Mouse (Mus musculus) thymus, postnatal 10 days (tissue): ENCODE data around the gene Supt3.

Experiments
- DNase-seq, 2 experiments: peaks; one replicate each; pipeline ENCODE4 v3.0.0; 2021; ENCODE audit warnings: low spot score in 2 of 2

Supt3 gene

GRCm38 (mm10) chr17:44776738-44777270 lies at the start of gene Supt3:
Gene Supt3, plus strand, starts transcription at chr17:44777152.
- DNase-seq = peak; percentile 92 to 98

- DNase-seq = no peak
Measured at GRCm38 (mm10) chr17:44727675-44728074, 49.3 kb upstream of the Supt3 start.

GRCm38 (mm10) chr17:44728464-44728863 lies 48.5 kb upstream of the Supt3 start:
- DNase-seq = no peak

- DNase-seq = no peak
Measured at GRCm38 (mm10) chr17:44733544-44734310, 43.2 kb upstream of the Supt3 start.

GRCm38 (mm10) chr17:44734501-44735222 lies 42.3 kb upstream of the Supt3 start:
- peak; percentile 17 to 23 for DNase-seq

- peak; percentile 31 to 42 for DNase-seq
Measured at GRCm38 (mm10) chr17:44735223-44735990, 41.5 kb upstream of the Supt3 start.

GRCm38 (mm10) chr17:44735991-44736561 lies 40.9 kb upstream of the Supt3 start:
- peak; percentile 48 to 69 for DNase-seq

GRCm38 (mm10) chr17:44737275-44738120 lies 39.5 kb upstream of the Supt3 start:
- DNase-seq = peak in 1 of 2 experiments; percentile 14

GRCm38 (mm10) chr17:44738121-44738637 lies 38.8 kb upstream of the Supt3 start:
- DNase-seq = no peak

GRCm38 (mm10) chr17:44742246-44742645 lies 34.7 kb upstream of the Supt3 start:
- DNase-seq = no peak

GRCm38 (mm10) chr17:44743780-44744179 lies 33.2 kb upstream of the Supt3 start:
- no peak for DNase-seq

GRCm38 (mm10) chr17:44745378-44745777 lies 31.6 kb upstream of the Supt3 start:
- no peak for DNase-seq

- no peak for DNase-seq
Measured at GRCm38 (mm10) chr17:44766318-44766717, 10.6 kb upstream of the Supt3 start.

- no peak for DNase-seq
Measured at GRCm38 (mm10) chr17:44766975-44767374, 10.0 kb upstream of the Supt3 start.

- no peak for DNase-seq
Measured at GRCm38 (mm10) chr17:44767375-44767774, 9.6 kb upstream of the Supt3 start.

GRCm38 (mm10) chr17:44768522-44768921 lies 8.4 kb upstream of the Supt3 start:
- no peak for DNase-seq

- no peak for DNase-seq
Measured at GRCm38 (mm10) chr17:44770871-44771270, 6.1 kb upstream of the Supt3 start.

- no peak for DNase-seq
Measured at GRCm38 (mm10) chr17:44772576-44772975, 4.4 kb upstream of the Supt3 start.

- DNase-seq = peak; percentile 77 to 79
Measured at GRCm38 (mm10) chr17:44777337-44777804, 419 bp downstream of the Supt3 start.

GRCm38 (mm10) chr17:44778141-44778540 lies 1.2 kb downstream of the Supt3 start:
- DNase-seq = no peak
